Mouse (Mus musculus) layer of hippocampus, adult 9-10 months (tissue): ENCODE results near the gene Ntng2.

Experiments used
- DNase-seq: peaks from one replicate; pipeline ENCODE4 v3.0.0; 2022; ENCODE audit warnings: low spot score

The Ntng2 gene

GRCm38 (mm10) chr2:29235811-29236210 lies 17.0 kb downstream of the Ntng2 start:
- DNase-seq = no peak

- DNase-seq = no peak
Measured at GRCm38 (mm10) chr2:29235026-29235425, 17.8 kb downstream of the Ntng2 start.

GRCm38 (mm10) chr2:29234002-29234401 lies 18.8 kb downstream of the Ntng2 start:
- no peak for DNase-seq

- no peak for DNase-seq
Measured at GRCm38 (mm10) chr2:29230191-29230835, 22.5 kb downstream of the Ntng2 start.

GRCm38 (mm10) chr2:29226671-29227070 lies 26.1 kb downstream of the Ntng2 start:
- DNase-seq = no peak

GRCm38 (mm10) chr2:29223591-29224262 lies 29.1 kb downstream of the Ntng2 start:
- no peak for DNase-seq

- no peak for DNase-seq
Measured at GRCm38 (mm10) chr2:29222302-29222701, 30.5 kb downstream of the Ntng2 start.

- DNase-seq = no peak
Measured at GRCm38 (mm10) chr2:29218831-29219230, 34.0 kb downstream of the Ntng2 start.

- peak; percentile 39 for DNase-seq
Measured at GRCm38 (mm10) chr2:29217897-29218296, 34.9 kb downstream of the Ntng2 start.

- no peak for DNase-seq
Measured at GRCm38 (mm10) chr2:29217042-29217441, 35.8 kb downstream of the Ntng2 start.

- DNase-seq = no peak
Measured at GRCm38 (mm10) chr2:29216286-29217012, 36.4 kb downstream of the Ntng2 start.

- no peak for DNase-seq
Measured at GRCm38 (mm10) chr2:29206156-29206555, 46.6 kb downstream of the Ntng2 start.

GRCm38 (mm10) chr2:29201223-29201955 lies 51.4 kb downstream of the Ntng2 start:
- DNase-seq = no peak

- no peak for DNase-seq
Measured at GRCm38 (mm10) chr2:29199909-29200308, 52.9 kb downstream of the Ntng2 start.

GRCm38 (mm10) chr2:29198446-29198845 lies 54.4 kb downstream of the Ntng2 start:
- no peak for DNase-seq

GRCm38 (mm10) chr2:29196844-29197243 lies 56.0 kb downstream of the Ntng2 start:
- DNase-seq = no peak

GRCm38 (mm10) chr2:29194547-29195463 lies 58.0 kb downstream of the Ntng2 start:
- DNase-seq = no peak

- DNase-seq = no peak
Measured at GRCm38 (mm10) chr2:29193819-29194546, 58.8 kb downstream of the Ntng2 start.

GRCm38 (mm10) chr2:29192629-29193278 lies 60.1 kb downstream of the Ntng2 start:
- no peak for DNase-seq
